Mouse (Mus musculus): Measurements from ENCODE around the gene Cbfa2t3.

GRCm38 (mm10) chr8:122661894-122662293 lies 37.0 kb downstream of the Cbfa2t3 start:
- TF ChIP-seq CTCF (IDR thresholded peaks at IDR 0.05), result no peak
- TF ChIP-seq EP300 (IDR thresholded peaks at IDR 0.05), result no peak

Measured in lung, postnatal 0 days (tissue).